ENCODE assay signal across 1 mouse cellular context in the genomic region with DNA sequence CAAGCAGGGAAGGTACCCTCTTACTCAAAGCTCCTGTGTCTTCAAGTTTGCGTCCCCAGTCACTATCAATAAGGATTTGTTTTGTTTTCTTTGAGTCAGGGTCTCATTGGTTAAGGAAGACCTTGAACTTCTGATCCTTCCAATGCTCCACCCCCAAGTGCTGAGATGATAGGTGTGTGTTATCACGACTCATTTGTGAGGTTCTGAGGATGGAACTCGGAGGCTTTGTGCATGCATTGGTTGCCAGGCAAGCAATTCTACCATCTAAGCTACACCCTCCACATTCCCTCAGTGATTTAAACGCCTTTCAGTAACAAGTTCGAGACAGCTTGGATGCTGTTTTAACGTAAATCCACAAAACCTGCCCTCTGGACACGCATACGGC.
TF ChIP-seq lines count a peak whose summit lies in the region.

No protein-coding gene starts in this region.

TF ChIP-seq in CH12.LX, 34 proteins besides CTCF, POLR2A, EP300 and RAD21:
- TF ChIP-seq ZKSCAN1 (IDR thresholded peaks at IDR 0.05; ENCODE audit: borderline replicate concordance, low read depth, low read length), result no peak
- TF ChIP-seq MEF2A (IDR thresholded peaks at IDR 0.05; ENCODE audit: borderline replicate concordance, low read depth, low read length), result no peak
- TF ChIP-seq USF2 (conservative IDR thresholded peaks at IDR 0.05; ENCODE audit: low read depth, low read length), result no peak
- TF ChIP-seq HCFC1 (IDR thresholded peaks at IDR 0.05; ENCODE audit: low read depth, low read length), result no peak
- TF ChIP-seq JUND (conservative IDR thresholded peaks at IDR 0.05; ENCODE audit: low read depth, low read length), result no peak
- no peak for TF ChIP-seq ZNF384 (IDR thresholded peaks at IDR 0.05; ENCODE audit: low read depth, low read length)
- no peak for TF ChIP-seq JUN (IDR thresholded peaks at IDR 0.05; ENCODE audit: insufficient read depth, low read depth, low read length)
- no peak for TF ChIP-seq SIN3A (IDR thresholded peaks at IDR 0.05; ENCODE audit: low read length)
- no peak for TF ChIP-seq KAT2A (IDR thresholded peaks at IDR 0.05; ENCODE audit: insufficient replicate concordance, low read length)
- TF ChIP-seq ELF1 (IDR thresholded peaks at IDR 0.05; ENCODE audit: low read depth, low read length), result no peak
- TF ChIP-seq POLR2AphosphoS2 (IDR thresholded peaks at IDR 0.05; ENCODE audit: low read depth, low read length), result no peak
- TF ChIP-seq MYC (IDR thresholded peaks at IDR 0.05; ENCODE audit: low read depth, low read length), result no peak
